In genomic region chr15:89315190-89315731, GRCm38 (mm10) we compare ENCODE assay signal across 8 mouse cellular contexts. TPM values are rescaled to one million over a fixed set of nuclear protein-coding genes. Genes with fewer than 3 reads are reported as not detected.
DNase-seq lines count a peak whose midpoint lies in the region; ATAC-seq lines count a peak whose summit lies in the region.

Sbf1 (minus strand) TSS chr15:89315311.

- no peaks in the 10 kb centered on the region for H3K27me3 ChIP-seq in hindbrain, embryonic 14.5 days (ENCODE audit: control insufficient read depth, insufficient read depth, low read length)

- WGBS in hindbrain, embryonic 14.5 days: under 1% methylated on average over 37 of the region's 37 CpGs

- ATAC-seq in hindbrain, embryonic 14.5 days (ENCODE audit: low FRiP score): peak; percentile 99

- H3K9ac ChIP-seq in hindbrain, embryonic 14.5 days: peak within 1 kb of the TSS; percentile 91

- H3K36me3 ChIP-seq in hindbrain, embryonic 14.5 days (replicated peaks; ENCODE audit: control insufficient read depth, insufficient read depth): no peaks in the 10 kb centered on the region

- peak within 1 kb of the TSS; percentile 66 for H3K27ac ChIP-seq in hindbrain, embryonic 14.5 days

- H3K4me3 ChIP-seq in hindbrain, embryonic 14.5 days (replicated peaks; ENCODE audit: low read length): peak within 1 kb of the TSS; percentile 99

- peak; percentile 96 for DNase-seq in R1 (ENCODE audit: low read depth, low spot score)
- DNase-seq in cerebellum, postnatal 25 days: peak; percentile 98 to 99
- peak; percentile 86 to 92 for DNase-seq in frontal cortex, postnatal 25 days (ENCODE audit: low spot score in 2 of 2)
- DNase-seq in hindbrain, embryonic 14.5 days (ENCODE audit: low spot score): peak; percentile 91
- DNase-seq in layer of hippocampus, postnatal 36 days: peak; percentile 96 to 97
- DNase-seq in lung, postnatal 36 days: peak; percentile 99
- DNase-seq in retina, postnatal 1 day: peak; percentile 98
- DNase-seq in urinary bladder, adult 18-20 months (ENCODE audit: low spot score in 2 of 2): peak; percentile 97 to 98

- H3K4me2 ChIP-seq in hindbrain, embryonic 14.5 days (replicated peaks): peak within 1 kb of the TSS; percentile 80

- peaks cover 31% of the 10 kb centered on the region for H3K4me1 ChIP-seq in hindbrain, embryonic 14.5 days (replicated peaks; ENCODE audit: control insufficient read depth, insufficient read depth, low read length)

- no peaks in the 10 kb centered on the region for H3K9me3 ChIP-seq in hindbrain, embryonic 14.5 days (ENCODE audit: control insufficient read depth, low read length)

RNA-seq across cellular contexts. Expression of gene Sbf1, which starts in this region (rescaled TPM):
- polyA plus RNA-seq in hindbrain, embryonic 14.5 days (2014; fragmentation: Nextera tagmentation; extraction: Ambion mirVana): 99.8 and 105 TPM in 2 replicates
- 100 to 1,000 TPM; 330 to 340 TPM for total RNA-seq in layer of hippocampus, postnatal 36 days (2021)

Comparison
In these comparisons a context has a peak if more than half of its experiments do, and no peak if none do; other contexts are left out.
1. Peak in every context shown above with its lines: DNase-seq, ATAC-seq, H3K4me3 ChIP-seq and H3K27ac ChIP-seq.